Mouse (Mus musculus): ENCODE measurements at regions not wholly inside any gene's neighbourhood (a gene's known extent, or its start where the extent isn't known, plus 50 kb on each side); places are given as distances from the start of the nearest gene placed in this dataset.
"Not testable (repeated sequence)": the region's sequence is repeated elsewhere in the genome, so short reads cannot be mapped to it uniquely, and the experiment has no call there.

DNA sequence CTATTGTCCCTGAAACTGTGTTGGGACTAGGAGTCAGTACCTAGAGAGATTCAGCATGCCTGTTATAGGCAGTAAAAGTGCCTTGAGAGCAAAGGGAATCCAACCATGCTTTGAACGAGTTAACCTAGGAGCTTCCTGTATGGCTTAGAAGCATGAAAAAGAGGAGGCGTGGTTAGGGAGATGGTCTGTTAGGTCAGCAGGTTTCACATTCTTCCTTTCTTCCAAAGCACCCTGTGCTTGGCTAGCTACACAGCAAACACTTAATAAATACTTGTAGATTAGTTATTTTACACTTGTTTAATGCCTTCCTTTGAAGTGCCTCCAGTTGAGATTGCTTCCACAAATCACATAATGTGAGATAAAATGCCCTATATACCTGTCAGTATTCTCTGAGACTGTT, 284.9 kb upstream of the Adgra3 start:
- no peak for DNase-seq (ENCODE audit: low spot score in 2 of 2)

GRCm38 (mm10) chr5:50309491-50309890, 250.7 kb upstream of the Adgra3 start:
- no peak for DNase-seq (ENCODE audit: low spot score in 2 of 2)

GRCm38 (mm10) chr5:50303859-50304480, 245.2 kb upstream of the Adgra3 start:
- no peak for DNase-seq (ENCODE audit: low spot score in 2 of 2)

GRCm38 (mm10) chr5:50293794-50294193, 235.0 kb upstream of the Adgra3 start:
- DNase-seq (ENCODE audit: low spot score in 2 of 2): no peak

DNA sequence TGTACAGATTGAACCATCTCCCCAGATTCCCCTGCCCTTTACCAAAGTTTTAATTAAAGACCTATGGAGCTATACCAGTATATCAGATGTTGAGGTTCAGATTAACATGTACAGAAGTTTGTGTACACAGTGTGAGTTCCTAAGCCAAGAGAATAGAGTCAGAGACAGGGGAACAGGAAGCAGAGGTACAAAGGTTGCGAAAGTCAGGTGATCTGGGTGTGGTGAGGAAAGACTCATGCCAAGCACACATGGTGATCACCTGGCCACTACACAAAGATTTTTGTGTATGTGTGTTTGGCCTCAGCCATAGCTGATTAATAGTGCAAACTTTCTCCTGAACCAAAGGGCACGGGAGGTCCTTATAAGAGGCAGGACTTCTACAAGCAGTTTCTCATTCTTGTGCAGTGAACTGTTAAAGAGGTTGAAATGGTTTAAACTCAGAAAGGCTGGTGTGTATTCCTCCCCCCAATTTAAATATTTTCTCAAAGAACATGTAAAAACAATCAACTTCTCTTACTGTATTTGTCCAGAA, 232.1 kb upstream of the Adgra3 start:
- no peak for DNase-seq (ENCODE audit: low spot score in 2 of 2)

GRCm38 (mm10) chr5:50260417-50260816, 201.6 kb upstream of the Adgra3 start:
- DNase-seq (ENCODE audit: low spot score in 2 of 2): no peak

DNA sequence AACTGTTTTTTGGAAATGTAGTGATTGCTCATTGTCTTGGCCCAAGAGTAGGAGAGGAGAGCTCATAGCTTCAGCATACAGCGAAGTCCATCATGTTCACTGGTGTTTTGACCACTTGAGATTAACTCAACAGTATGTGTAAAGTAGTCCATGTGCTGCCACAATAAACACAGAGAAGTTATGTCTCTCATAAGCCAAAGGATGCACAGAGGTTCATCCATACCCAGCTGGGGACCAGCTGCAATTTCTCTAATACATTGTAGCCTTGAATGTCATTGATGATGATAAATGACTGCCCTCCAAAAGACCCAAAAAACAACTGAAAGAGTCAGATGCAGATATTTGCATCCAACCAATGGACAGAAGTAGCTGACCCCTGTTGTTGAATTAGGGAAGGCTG, 199.2 kb upstream of the Adgra3 start:
- no peak for DNase-seq (ENCODE audit: low spot score in 2 of 2)

GRCm38 (mm10) chr5:50234111-50234510, 175.3 kb upstream of the Adgra3 start:
- no peak for DNase-seq (ENCODE audit: low spot score in 2 of 2)

GRCm38 (mm10) chr5:50216956-50217355, 158.2 kb upstream of the Adgra3 start:
- DNase-seq (ENCODE audit: low spot score in 2 of 2): no peak

DNA sequence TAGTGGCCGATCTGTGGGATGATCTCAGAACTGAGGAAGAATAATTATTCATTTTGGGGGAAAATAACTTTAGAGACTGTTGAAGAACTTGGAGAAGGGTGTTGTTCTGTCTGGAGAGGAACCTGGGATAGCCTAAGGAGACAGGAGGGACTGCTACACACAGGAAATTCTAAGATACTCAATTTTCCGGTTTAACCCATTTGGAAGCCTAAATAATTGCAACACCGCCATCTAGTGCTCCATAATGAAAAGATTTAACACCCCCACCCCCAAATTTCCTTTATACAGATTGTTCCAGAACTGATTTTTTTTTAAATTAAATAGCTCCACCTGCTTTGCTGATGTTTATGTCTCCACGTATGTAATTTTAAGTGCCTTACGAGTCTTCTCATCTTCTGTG, 157.2 kb upstream of the Adgra3 start:
- DNase-seq (ENCODE audit: low spot score in 2 of 2): peak in 1 of 2 experiments; percentile 28

GRCm38 (mm10) chr5:50202307-50203010, 143.7 kb upstream of the Adgra3 start:
- no peak for DNase-seq (ENCODE audit: low spot score in 2 of 2)

GRCm38 (mm10) chr5:50196423-50196822, 137.6 kb upstream of the Adgra3 start:
- DNase-seq (ENCODE audit: low spot score in 2 of 2): no peak

DNA sequence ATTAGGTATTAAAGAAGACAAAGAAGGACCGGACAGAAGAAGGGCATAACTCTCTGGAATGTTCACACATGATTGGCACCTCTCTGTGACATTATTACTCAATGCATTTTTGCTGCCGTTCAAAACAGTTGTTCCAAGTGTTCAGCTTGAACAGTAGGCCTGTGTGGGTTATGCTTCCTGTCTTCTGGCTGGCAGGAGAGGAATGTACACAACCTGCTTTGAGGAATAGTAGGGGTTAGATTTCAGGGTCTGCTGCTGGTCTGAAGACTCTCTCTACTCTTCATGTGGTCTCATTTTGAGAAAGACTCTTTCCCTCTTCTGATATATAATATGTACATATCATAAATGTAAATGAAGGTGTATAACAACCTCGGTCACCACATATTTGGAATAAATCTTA, 137.2 kb upstream of the Adgra3 start:
- no peak for DNase-seq (ENCODE audit: low spot score in 2 of 2)

DNA sequence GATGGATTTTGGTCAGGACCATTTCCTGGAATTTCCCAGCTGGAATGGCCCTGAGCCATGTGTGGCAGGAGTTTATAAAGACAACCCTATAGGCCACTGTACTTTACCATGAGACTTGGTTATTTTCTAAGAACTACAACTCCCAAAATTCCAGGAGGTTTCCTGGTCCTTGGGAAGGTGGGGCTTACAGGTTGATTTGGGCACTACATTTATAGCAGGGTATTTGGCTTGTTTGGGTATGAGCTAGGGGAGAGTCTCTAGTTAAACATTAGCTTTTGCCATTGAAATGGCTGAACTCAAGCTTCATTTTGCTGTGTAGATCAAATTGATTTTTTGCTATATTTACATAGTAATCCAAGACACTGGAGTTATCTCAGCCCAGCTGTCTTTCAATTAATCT, 130.6 kb upstream of the Adgra3 start:
- no peak for DNase-seq (ENCODE audit: low spot score in 2 of 2)

GRCm38 (mm10) chr5:50182721-50183120, 123.9 kb upstream of the Adgra3 start:
- DNase-seq (ENCODE audit: low spot score in 2 of 2): peak in 1 of 2 experiments; percentile 4

GRCm38 (mm10) chr5:50156557-50156956, 97.8 kb upstream of the Adgra3 start:
- DNase-seq (ENCODE audit: low spot score in 2 of 2): no peak

DNA sequence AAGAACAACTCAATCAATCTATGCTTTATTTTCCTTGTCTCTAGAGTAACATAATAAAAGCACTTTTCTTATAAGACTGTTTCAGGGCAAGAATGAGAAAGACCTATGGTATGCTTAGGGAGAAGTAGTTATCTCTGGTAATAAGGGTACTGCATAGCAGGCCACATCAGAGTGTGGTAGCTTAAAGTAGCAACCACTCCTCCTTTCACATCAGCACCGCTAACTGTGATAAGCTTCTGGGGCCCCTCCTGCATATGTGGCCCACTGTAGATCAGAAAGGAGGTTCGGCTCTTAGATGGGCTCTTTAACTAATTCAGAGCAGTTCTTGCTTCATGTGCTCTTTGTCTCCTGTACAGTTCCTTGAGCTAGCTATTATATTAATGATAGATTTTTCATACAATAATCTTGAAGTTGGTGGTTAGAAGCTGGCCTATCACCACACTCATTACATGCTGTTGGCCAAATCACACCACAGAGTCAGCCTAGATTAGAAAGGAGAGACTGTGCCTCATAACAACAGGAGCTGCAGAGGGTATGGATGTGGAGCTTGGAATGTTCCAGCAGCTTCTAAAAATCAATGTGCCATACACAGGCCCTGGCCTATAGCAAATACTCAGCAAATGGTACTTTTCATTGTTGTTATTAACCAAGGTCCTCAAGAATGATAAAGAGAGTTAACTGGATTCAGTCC, 96.5 kb upstream of the Adgra3 start:
- not testable (repeated sequence) for DNase-seq (ENCODE audit: low spot score in 2 of 2)

DNA sequence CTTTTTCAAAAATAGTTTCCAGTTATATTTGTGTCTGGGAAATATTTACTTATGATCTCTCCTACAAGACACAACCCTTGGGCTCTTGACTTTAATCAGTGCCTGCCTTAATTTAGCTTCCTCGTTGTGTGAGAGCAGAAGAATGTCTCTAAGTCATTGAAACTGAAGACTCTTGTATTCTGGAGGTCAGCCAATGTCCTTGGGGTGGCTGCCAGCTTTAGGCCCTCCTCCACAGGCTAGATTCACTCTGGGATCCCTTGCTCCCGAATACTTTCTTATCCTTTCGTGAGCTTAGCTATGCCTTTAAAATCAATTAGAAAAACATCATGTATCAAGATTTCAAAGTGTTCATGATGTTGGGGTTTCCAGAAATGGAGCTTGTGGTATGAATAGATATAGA, 88.1 kb upstream of the Adgra3 start:
- DNase-seq (ENCODE audit: low spot score in 2 of 2): no peak

DNA sequence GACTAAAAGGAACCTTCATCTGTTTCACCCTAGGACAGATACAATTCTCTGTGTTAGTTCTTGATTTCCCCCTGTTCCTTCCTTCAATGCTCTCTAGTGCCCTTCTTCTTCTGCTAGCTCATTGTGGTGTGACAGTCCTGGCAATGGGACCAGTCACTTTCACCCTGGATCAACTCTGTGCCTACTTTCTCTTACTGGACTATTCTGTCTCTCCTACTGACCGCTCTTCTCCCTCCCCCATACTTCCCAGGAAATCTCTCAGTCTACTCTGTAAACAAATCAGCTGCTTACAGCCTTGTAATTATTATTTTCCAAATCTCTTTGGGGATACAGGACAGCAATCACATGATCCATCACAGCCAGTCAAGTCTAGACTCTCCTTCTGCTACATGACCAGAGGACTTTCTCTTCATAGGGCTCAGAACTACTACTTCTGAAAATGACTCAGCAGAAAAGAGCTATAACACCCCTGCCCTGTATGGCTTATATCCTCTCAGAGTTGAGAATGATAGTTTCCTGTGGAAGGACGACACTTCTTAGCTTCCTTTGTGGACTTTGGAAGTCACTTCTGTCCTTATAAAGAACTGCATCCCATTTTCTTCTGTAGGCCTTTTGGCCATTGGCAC, 86.8 kb upstream of the Adgra3 start:
- no peak for DNase-seq (ENCODE audit: low spot score in 2 of 2)

DNA sequence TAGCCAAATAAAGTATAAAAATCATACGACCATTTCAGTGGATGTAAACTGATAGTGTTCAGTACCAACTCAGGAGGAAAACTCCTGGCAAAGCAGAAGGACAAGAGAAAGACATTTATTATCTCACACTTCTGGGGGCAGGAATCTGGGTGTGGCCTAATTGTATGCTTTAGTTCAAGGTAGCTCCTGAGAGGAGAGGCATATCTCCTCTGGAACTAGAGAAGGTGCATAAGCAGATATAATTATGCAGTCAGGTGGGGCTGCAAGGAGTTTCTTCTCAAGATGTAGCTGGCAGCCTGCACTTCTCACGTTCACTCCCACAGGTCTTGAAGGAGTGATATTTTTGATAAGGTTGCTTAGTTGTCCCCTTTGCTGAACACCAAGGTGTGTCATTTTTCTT, 71.4 kb upstream of the Adgra3 start:
- no peak for DNase-seq (ENCODE audit: low spot score in 2 of 2)

DNA sequence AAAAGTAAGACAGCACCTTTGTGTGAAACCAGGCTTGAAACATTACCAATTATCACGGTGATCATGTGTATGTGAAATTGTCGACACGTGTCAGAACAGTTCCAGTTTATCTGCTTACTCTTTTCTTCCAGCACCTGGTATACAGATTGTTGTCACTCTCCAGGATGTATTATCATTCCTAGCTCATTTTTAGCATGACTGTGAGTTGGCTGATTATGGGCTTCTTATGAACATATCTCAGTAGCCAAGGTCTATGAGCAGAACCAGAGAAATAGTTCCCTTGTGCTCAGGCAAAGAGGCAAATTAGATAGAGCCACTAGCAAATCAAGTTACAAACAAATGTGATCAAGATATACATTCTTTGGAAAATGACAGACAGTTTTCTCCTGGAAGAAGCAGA, 70.2 kb upstream of the Adgra3 start:
- DNase-seq (ENCODE audit: low spot score in 2 of 2): no peak

DNA sequence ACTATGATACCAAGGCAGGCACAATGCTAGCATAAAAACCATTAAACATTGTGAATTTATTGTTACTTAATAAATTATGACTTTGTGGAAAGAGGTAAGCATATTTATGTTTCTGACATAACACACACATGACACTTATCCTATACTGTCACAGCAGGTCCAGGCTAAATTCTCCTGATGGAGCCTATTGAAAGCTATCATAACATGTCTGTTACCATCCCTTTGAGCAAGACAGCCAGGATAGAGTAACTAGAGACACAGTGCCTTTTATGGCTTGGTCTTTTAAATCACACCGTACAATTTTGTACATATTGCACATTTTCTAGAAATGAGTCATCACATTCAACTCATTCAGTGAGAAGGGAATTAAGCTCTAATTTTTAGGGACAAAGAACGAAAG, 67.8 kb upstream of the Adgra3 start:
- no peak for DNase-seq (ENCODE audit: low spot score in 2 of 2)
